Mouse (Mus musculus): ENCODE data around the gene Fgfr2.

DNA sequence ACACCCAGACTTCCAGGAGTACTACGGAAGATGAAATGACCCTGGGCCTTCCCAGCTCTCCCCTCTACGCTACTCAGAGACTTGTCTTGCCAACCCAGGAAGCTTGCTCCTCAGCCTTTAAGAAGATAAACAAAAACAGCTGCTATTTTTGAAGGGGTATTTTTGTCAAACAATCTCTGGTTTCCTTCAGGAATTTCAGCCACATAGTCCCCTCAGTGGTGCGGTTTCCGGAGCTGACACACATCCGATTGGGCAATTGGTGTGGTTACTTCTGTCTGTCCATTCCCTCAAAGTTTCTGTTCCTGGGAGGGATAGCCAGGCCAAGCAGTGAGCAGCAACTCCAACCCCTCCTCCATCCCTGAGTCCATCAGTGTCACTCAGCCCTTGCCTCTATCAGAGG is 699.6 kb downstream of the Fgfr2 start:
- TF ChIP-seq CTCF (IDR thresholded peaks at IDR 0.05) (no peak), EP300 (IDR thresholded peaks at IDR 0.05) (no peak)
